Mouse (Mus musculus) forebrain, embryonic 14.5 days (tissue): ENCODE results near the gene Timm10b. TPM values are rescaled to one million over a fixed set of nuclear protein-coding genes. Genes with fewer than 3 reads are reported as not detected.

Experiments
- ATAC-seq: fragments of 200-750 bp; cut with Nextera tagmentation; 2 replicates; pipeline ENCODE4 v1.8.0; 2017; ENCODE audit warnings: mild to moderate bottlenecking, moderate library complexity
- DNase-seq: peaks from one replicate; pipeline ENCODE4 v3.0.0-alpha.2; 2015; ENCODE audit warnings: low spot score
- H3K27ac ChIP-seq: fragments of 300-500 bp; sonication (generic); 2 replicates; pipeline ENCODE4 v1.5.1; 2014; ENCODE audit warnings: low read depth, mild to moderate bottlenecking, control low read depth, low read length, moderate library complexity
- H3K27me3 ChIP-seq: fragments of 300-500 bp; sonication (generic); replicated peaks from 2 replicates; pipeline ENCODE4 v1.6.1; 2014; ENCODE audit warnings: low read length, control low read depth, mixed read lengths; ENCODE audit not compliant: control insufficient read depth, insufficient read depth
- H3K36me3 ChIP-seq: fragments of 300-500 bp; sonication (generic); 2 replicates; pipeline ENCODE4 v1.6.1; 2014; ENCODE audit warnings: low read length, control low read depth; ENCODE audit not compliant: control insufficient read depth, insufficient read depth
- H3K4me1 ChIP-seq: fragments of 300-500 bp; sonication (generic); 2 replicates; pipeline ENCODE4 v1.6.1; 2014; ENCODE audit warnings: antibody characterized with exemption, low read length, control low read depth; ENCODE audit not compliant: control insufficient read depth, insufficient read depth
- H3K4me2 ChIP-seq: fragments of 300-500 bp; sonication (generic); 2 replicates; pipeline ENCODE4 v1.6.1; 2014; ENCODE audit warnings: mild to moderate bottlenecking, control low read depth, low read length
- H3K4me3 ChIP-seq: fragments of 300-500 bp; sonication (generic); 2 replicates; pipeline ENCODE4 v1.5.1; 2014; ENCODE audit warnings: low read depth, low read length, control low read depth
- H3K9ac ChIP-seq: fragments of 300-500 bp; sonication (generic); 2 replicates; pipeline ENCODE4 v1.6.1; 2014; ENCODE audit warnings: mild to moderate bottlenecking, low read length, control low read depth, moderate library complexity
- H3K9me3 ChIP-seq: fragments of 300-500 bp; sonication (generic); replicated peaks from 2 replicates; pipeline ENCODE4 v1.6.1; 2016; ENCODE audit warnings: low read length, control low read depth, mixed read lengths; ENCODE audit not compliant: control insufficient read depth
- WGBS: fragments of 180-500 bp; shearing (Covaris S2); extraction: QIAGEN DNeasy Blood & Tissue Kit; methylation state at CpG from one replicate; pipeline ENCODE4 v1.1.7; 2014; 5-methylcytosine and 5-hydroxymethylcytosine counted together
- polyA plus RNA-seq: library from polyadenylated mRNA; unstranded; fragments of >200 nt; fragmentation: Nextera tagmentation; extraction: Ambion mirVana; gene quantifications from 2 replicates; pipeline ENCODE4 v1.2.1, GENCODE M21; 2014

The Timm10b gene
- polyA plus RNA-seq, 1 experiment from 2014 or later: 144 TPM

DNA sequence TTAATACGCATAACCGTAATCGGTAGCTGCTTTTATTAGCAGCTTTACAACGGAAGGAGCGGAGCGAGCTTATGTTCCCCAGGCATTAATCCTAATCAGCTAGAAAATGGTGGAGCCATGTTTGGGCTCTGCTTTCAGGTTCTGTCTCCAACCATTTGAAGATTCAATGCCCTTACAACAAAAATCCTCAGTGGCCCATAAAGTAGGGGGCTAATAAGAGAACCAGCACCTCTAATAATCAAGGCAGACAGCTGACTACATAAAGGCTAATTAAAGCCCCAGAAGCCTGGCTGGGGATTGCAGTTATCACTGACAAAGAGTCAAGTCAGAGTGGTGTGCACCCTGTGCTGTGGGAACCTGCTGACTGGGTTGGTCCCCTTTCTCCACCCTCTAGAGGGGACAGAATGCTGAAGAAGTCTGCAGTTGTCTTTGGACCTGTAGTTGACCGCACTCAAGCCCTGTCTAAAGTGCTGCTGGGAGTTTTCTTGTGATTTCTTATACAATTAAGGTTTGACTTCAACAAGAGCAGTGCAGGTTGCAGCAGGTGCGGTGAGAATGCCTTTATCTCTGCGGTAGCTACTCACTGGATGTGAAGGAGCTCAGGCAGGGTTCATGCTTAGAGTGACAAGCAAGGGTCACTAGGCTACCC, 5.5 kb upstream of the Timm10b start:
- 37% methylated on average over 9 of the region's 9 CpGs for WGBS
- peaks cover 11% of the 10 kb centered on the region for H3K4me1 ChIP-seq
- H3K4me2 ChIP-seq: peak overlapping the region; percentile 77
- H3K4me3 ChIP-seq: peak overlapping the region; percentile 83; the same call in 1 of the 2 replicates
- DNase-seq (peak; percentile 18), ATAC-seq (no peak)
- H3K36me3 ChIP-seq: peaks cover 19% of the 10 kb centered on the region
- H3K27me3 ChIP-seq: no peaks in the 10 kb centered on the region
- H3K27ac ChIP-seq: no peak overlapping the region
- H3K9ac ChIP-seq: peak overlapping the region; percentile 87; the same call in 1 of the 2 replicates
- H3K9me3 ChIP-seq: no peaks in the 10 kb centered on the region

DNA sequence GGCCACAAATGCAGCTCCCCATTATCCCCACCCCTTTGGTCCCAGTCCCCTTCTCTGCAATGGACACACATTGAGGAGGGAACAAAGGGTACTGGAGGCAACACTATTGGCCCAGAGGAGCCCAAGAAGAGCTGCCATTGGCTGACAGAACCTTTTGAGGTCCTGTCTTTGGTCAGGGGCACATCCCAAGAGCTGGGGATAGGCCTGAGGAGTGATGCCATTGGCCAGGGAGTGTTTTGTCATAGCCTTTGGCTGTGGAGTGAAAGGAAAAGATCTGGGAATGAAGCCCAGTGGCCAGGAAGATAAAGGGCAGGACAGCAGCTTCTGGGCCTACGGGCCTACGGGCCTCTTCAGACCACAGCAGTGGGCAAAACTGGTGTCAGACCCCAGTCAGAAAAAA, 4.1 kb upstream of the Timm10b start:
- ATAC-seq (no peak), DNase-seq (no peak)
- WGBS: 89% methylated on average over 2 of the region's 2 CpGs
- H3K36me3 ChIP-seq: peaks cover 19% of the 10 kb centered on the region
- H3K4me2 ChIP-seq: no peak overlapping the region
- no peak overlapping the region for H3K27ac ChIP-seq
- no peaks in the 10 kb centered on the region for H3K27me3 ChIP-seq
- H3K9ac ChIP-seq: no peak overlapping the region
- H3K9me3 ChIP-seq: no peaks in the 10 kb centered on the region
- peaks cover 16% of the 10 kb centered on the region for H3K4me1 ChIP-seq
- no peak overlapping the region for H3K4me3 ChIP-seq

GRCm38 (mm10) chr7:105638776-105639175, 1.1 kb upstream of the Timm10b start:
- WGBS: 91% methylated on average over 6 of the region's 6 CpGs

DNA sequence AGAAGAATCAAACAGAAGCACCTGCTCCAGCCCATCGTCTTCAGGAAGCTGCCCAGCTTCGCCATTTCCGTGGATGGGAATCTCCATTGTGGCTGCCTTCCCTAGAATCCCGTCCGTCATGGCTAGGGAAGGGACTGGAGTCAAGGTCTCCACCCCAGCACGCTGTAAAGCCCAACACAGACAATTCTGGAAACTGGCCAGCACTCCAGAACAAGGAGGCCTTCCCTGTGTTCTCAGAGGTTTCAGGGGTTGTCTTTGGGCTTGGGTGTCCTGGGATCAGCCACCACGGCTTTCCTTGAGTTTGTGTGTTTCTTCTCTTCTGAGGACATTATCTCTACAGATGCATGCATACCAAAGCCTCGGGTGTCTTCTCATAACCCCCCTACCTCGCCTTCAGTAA, 552 bp upstream of the Timm10b start:
- ATAC-seq (no peak), DNase-seq (no peak)
- WGBS: 74% methylated on average over 9 of the region's 9 CpGs
- Histone ChIP-seq H3K9me3 (no peaks in the 10 kb centered on the region), H3K4me3 (peak overlapping the region; percentile 68), H3K9ac (peak overlapping the region; percentile 81), H3K4me1 (peaks cover 11% of the 10 kb centered on the region), H3K27me3 (no peaks in the 10 kb centered on the region), H3K36me3 (peaks cover 30% of the 10 kb centered on the region), H3K4me2 (peak overlapping the region; percentile 95), H3K27ac (no peak overlapping the region)

More at GRCm38 (mm10) chr7:105638776-105639175, 1.1 kb upstream of the Timm10b start:
- H3K9me3 ChIP-seq: no peaks in the 10 kb centered on the region
- peaks cover 27% of the 10 kb centered on the region for H3K36me3 ChIP-seq
- no peak overlapping the region for H3K9ac ChIP-seq
- no peak overlapping the region for H3K4me3 ChIP-seq
- H3K27ac ChIP-seq: no peak overlapping the region
- H3K27me3 ChIP-seq: no peaks in the 10 kb centered on the region
- no peak for ATAC-seq
- DNase-seq: no peak
- H3K4me1 ChIP-seq: peaks cover 11% of the 10 kb centered on the region
- no peak overlapping the region for H3K4me2 ChIP-seq

DNA sequence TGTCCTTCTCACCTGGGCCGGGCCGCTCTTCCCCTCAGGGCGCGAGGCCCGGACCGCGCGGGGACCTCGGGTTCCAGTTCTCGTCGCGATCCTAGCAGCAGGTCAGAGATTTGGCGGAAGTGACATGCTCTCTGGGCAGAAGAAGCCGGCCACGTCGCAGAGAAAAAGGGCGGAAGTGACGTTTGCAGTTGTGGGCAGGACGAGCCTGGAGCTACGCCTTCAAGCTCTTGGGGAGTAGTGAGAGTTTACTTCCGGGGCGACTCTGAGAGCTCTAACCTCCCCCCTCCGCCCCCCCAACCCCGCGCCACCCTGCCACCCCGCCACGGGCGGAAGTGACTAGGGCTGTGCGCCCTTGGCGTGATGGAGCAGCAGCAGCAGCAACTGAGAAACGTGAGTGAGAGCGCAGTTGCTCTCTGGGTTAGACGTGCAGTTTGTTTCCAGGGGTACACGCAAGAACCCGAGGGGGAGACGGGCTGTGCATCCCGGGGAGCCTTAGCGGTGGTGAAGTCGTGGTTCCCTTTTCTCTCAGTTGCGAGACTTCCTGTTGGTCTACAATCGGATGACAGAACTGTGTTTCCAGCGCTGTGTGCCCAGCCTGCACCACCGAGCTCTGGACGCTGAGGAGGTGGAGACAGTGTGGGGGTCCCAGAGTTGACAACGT, 507 bp downstream of the Timm10b start, which contains the start of the genes Arfip2 and Gm45799:
Gene Arfip2, minus strand, starts transcription at position 184 of the 661 bp plus-strand sequence.
Gene Gm45799, plus strand, starts transcription at position 320 of the 661 bp plus-strand sequence.
- Histone ChIP-seq H3K36me3 (peaks cover 30% of the 10 kb centered on the region), H3K27me3 (no peaks in the 10 kb centered on the region), H3K4me1 (peaks cover 11% of the 10 kb centered on the region), H3K4me2 (peak within 1 kb of the TSS; percentile 95), H3K27ac (peak within 1 kb of the TSS; percentile 67), H3K4me3 (peak within 1 kb of the TSS; percentile 68), H3K9ac (peak within 1 kb of the TSS; percentile 81), H3K9me3 (no peaks in the 10 kb centered on the region)
- WGBS: under 1% methylated on average over 45 of the region's 45 CpGs
- ATAC-seq (peak; percentile 97), DNase-seq (peak; percentile 99)

DNA sequence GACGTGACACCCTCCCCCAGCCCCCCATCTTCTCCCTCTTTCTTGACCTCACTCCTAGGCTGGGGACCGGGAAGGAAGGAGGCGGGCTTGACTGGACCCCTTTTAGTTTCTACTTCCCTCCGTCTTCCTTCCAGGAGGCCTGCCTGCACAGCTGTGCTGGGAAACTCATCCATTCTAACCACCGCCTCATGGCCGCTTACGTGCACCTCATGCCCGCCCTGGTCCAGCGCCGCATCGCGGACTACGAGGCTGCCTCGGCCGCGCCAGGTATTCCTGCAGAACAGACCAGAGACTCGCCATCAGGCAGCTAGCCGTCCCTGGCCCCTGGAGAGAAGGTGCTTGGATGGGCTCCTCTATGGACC, 1.0 kb downstream of the Timm10b start:
- WGBS: 0% methylated on average over 18 of the region's 18 CpGs
- H3K4me2 ChIP-seq: peak overlapping the region; percentile 95
- H3K27ac ChIP-seq: peak overlapping the region; percentile 67
- H3K9me3 ChIP-seq: no peaks in the 10 kb centered on the region
- H3K9ac ChIP-seq: peak overlapping the region; percentile 81
- H3K4me1 ChIP-seq: peaks cover 11% of the 10 kb centered on the region
- ATAC-seq (no peak), DNase-seq (peak; percentile 8)
- H3K4me3 ChIP-seq: peak overlapping the region; percentile 68
- H3K27me3 ChIP-seq: no peaks in the 10 kb centered on the region
- peaks cover 27% of the 10 kb centered on the region for H3K36me3 ChIP-seq

- Histone ChIP-seq H3K4me2 (no peak overlapping the region), H3K27me3 (no peaks in the 10 kb centered on the region), H3K9ac (no peak overlapping the region), H3K4me1 (peaks cover 11% of the 10 kb centered on the region), H3K4me3 (no peak overlapping the region), H3K36me3 (peaks cover 18% of the 10 kb centered on the region), H3K27ac (no peak overlapping the region; the same call in 1 of the 2 replicates), H3K9me3 (no peaks in the 10 kb centered on the region)
- no peak for DNase-seq
- 75% methylated on average over 3 of the region's 3 CpGs for WGBS
- no peak for ATAC-seq
Observed at GRCm38 (mm10) chr7:105641936-105642335, 2.1 kb downstream of the Timm10b start.

DNA sequence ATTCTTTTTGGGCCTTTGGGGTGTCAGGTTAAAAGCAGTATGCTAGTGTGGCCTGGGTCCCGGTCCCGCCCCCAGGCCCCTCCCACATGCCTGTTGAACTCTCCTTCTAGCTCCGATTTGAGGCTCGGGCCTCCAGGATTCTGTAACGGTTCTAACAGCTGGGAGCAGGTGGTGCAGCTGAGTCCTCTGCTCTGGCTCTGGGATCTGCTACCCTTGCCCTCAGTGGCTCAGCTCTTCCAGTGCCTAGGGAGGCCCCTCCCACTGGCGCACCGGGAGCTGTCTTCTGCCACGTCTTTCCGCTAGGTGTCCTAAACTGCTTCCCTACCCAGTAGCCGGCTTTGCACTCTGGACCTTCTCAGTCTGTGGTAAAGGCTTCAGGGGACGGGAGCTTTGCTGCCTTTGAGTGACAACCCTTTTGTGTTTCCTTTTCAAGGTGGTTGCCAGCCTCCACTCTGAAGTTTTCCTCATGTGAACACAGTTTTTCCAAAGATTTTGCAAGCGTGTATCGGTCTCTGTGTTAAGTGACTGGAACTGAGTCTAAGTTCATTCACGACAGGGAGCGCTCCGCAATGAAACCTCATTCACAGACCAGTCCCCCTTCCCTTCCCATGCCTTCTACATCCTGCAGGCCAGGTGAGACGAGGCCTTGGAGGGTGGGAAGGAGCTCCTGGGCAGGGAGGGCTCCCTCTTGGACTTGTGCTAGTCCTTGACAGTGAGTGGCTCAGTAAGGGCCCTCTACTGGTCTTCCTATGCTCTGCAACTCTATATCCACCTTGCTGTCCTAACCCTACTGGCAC, 11.0 kb downstream of the Timm10b start, which contains the start of gene Dnhd1:
Gene Dnhd1, plus strand, starts transcription at position 189 of the 797 bp plus-strand sequence.
- Histone ChIP-seq H3K9ac (peak within 1 kb of the TSS; percentile 38), H3K4me1 (no peaks in the 10 kb centered on the region), H3K9me3 (no peaks in the 10 kb centered on the region), H3K27me3 (no peaks in the 10 kb centered on the region), H3K36me3 (no peaks in the 10 kb centered on the region), H3K4me2 (peak within 1 kb of the TSS; percentile 56), H3K27ac (no peak within 1 kb of the TSS), H3K4me3 (peak within 1 kb of the TSS; percentile 29)
- DNase-seq (peak; percentile 69), ATAC-seq (peak; percentile 96)
- WGBS: 1% methylated on average over 17 of the region's 17 CpGs
